Mouse (Mus musculus) splenic B cell, adult 2 months (primary cell): ENCODE results near the gene Crebbp.
A peak's percentile ranks its signal among the peaks of the same experiment; 100 is the strongest.
"Not testable (repeated sequence)": the region's sequence is repeated elsewhere in the genome, so short reads cannot be mapped to it uniquely, and the experiment has no call there.

Experiments
- DNase-seq: peaks from one replicate; pipeline ENCODE4 v3.0.0-alpha.2; 2011; ENCODE audit warnings: low read depth, low spot score
- H3K27me3 ChIP-seq: 2 replicates; pipeline ENCODE4 v1.6.1; 2012; ENCODE audit warnings: mild to moderate bottlenecking, low read length, moderate library complexity, mixed read lengths; ENCODE audit not compliant: control insufficient read depth, poor library complexity, insufficient read depth, severe bottlenecking
- H3K36me3 ChIP-seq: 2 replicates; pipeline ENCODE4 v1.6.1; 2012; ENCODE audit warnings: mild to moderate bottlenecking, low read length, moderate library complexity, mixed read lengths; ENCODE audit not compliant: control insufficient read depth, poor library complexity, insufficient read depth, severe bottlenecking

Gene Crebbp

GRCm38 (mm10) chr16:4096141-4096540 lies 117.7 kb downstream of the Crebbp start:
- Histone ChIP-seq H3K27me3 (no peaks in the 10 kb centered on the region), H3K36me3 (peaks cover 28% of the 10 kb centered on the region)
- DNase-seq = no peak

GRCm38 (mm10) chr16:4087214-4087913 lies 126.4 kb downstream of the Crebbp start:
- Histone ChIP-seq H3K27me3 (no peaks in the 10 kb centered on the region), H3K36me3 (peaks cover 13% of the 10 kb centered on the region)
- no peak for DNase-seq

GRCm38 (mm10) chr16:4085851-4086387 lies 127.9 kb downstream of the Crebbp start:
- no peaks in the 10 kb centered on the region for H3K27me3 ChIP-seq
- DNase-seq = no peak
- H3K36me3 ChIP-seq = peaks cover 10% of the 10 kb centered on the region

- DNase-seq = no peak
- H3K27me3 ChIP-seq = no peaks in the 10 kb centered on the region
- H3K36me3 ChIP-seq = peaks cover 10% of the 10 kb centered on the region; the same call in 1 of the 2 replicates
Measured at GRCm38 (mm10) chr16:4085051-4085450, 128.7 kb downstream of the Crebbp start.

- not testable (repeated sequence) for H3K27me3 ChIP-seq, H3K36me3 ChIP-seq, DNase-seq
Measured at GRCm38 (mm10) chr16:4080419-4080818, 133.4 kb downstream of the Crebbp start.

GRCm38 (mm10) chr16:4079656-4080055 lies 134.1 kb downstream of the Crebbp start:
- DNase-seq = no peak
- Histone ChIP-seq H3K36me3 (no peaks in the 10 kb centered on the region), H3K27me3 (no peaks in the 10 kb centered on the region)

- not testable (repeated sequence) for H3K27me3 ChIP-seq, H3K36me3 ChIP-seq, DNase-seq
Measured at GRCm38 (mm10) chr16:4078302-4078701, 135.5 kb downstream of the Crebbp start.

GRCm38 (mm10) chr16:4077384-4078061 lies 136.3 kb downstream of the Crebbp start, which contains the start of gene Trap1:
Gene Trap1, minus strand, starts transcription at chr16:4077827.
- H3K27me3 ChIP-seq = no peaks in the 10 kb centered on the region
- peak; percentile 94 for DNase-seq
- H3K36me3 ChIP-seq = no peaks in the 10 kb centered on the region

- no peak for DNase-seq
- Histone ChIP-seq H3K27me3 (no peaks in the 10 kb centered on the region), H3K36me3 (no peaks in the 10 kb centered on the region)
Measured at GRCm38 (mm10) chr16:4074836-4075235, 139.0 kb downstream of the Crebbp start.

- no peaks in the 10 kb centered on the region for H3K27me3 ChIP-seq
- no peak for DNase-seq
- H3K36me3 ChIP-seq = no peaks in the 10 kb centered on the region
Measured at GRCm38 (mm10) chr16:4074297-4074696, 139.5 kb downstream of the Crebbp start.

GRCm38 (mm10) chr16:4068588-4068987 lies 145.2 kb downstream of the Crebbp start:
- peaks cover 2% of the 10 kb centered on the region; the same call in 1 of the 2 replicates for H3K36me3 ChIP-seq
- no peaks in the 10 kb centered on the region for H3K27me3 ChIP-seq
- peak; percentile 73 for DNase-seq

GRCm38 (mm10) chr16:4064945-4065344 lies 148.9 kb downstream of the Crebbp start:
- Histone ChIP-seq H3K36me3 (peaks cover 7% of the 10 kb centered on the region), H3K27me3 (no peaks in the 10 kb centered on the region)
- no peak for DNase-seq

- Histone ChIP-seq H3K36me3 (peaks cover 14% of the 10 kb centered on the region), H3K27me3 (no peaks in the 10 kb centered on the region)
- no peak for DNase-seq
Measured at GRCm38 (mm10) chr16:4053811-4054210, 160.0 kb downstream of the Crebbp start.

GRCm38 (mm10) chr16:4052601-4053000 lies 161.2 kb downstream of the Crebbp start:
- no peak for DNase-seq
- Histone ChIP-seq H3K27me3 (no peaks in the 10 kb centered on the region), H3K36me3 (peaks cover 22% of the 10 kb centered on the region)

GRCm38 (mm10) chr16:4045524-4045923 lies 168.3 kb downstream of the Crebbp start:
- no peak for DNase-seq
- no peaks in the 10 kb centered on the region for H3K27me3 ChIP-seq
- H3K36me3 ChIP-seq = peaks cover 19% of the 10 kb centered on the region
